26 mouse cellular contexts compared by ENCODE assay signal in genomic region chr17:56995046-56995445, GRCm38 (mm10). TPM values are rescaled to one million over a fixed set of nuclear protein-coding genes. Genes with fewer than 3 reads are reported as not detected.
DNase-seq lines count a peak whose midpoint lies in the region.
"Had no signal": no experiment of that assay in that cellular context is flagged by ENCODE, and none has a peak within 500 bp of the region (broad histone marks: within the 10 kb centered on the region; RNA-seq: fewer than 3 reads in every experiment).

No protein-coding gene starts in this region.

- DNase-seq in adrenal gland, adult 2 months = peak; percentile 65
- DNase-seq in adrenal gland, adult 18-20 months (ENCODE audit: low spot score in 2 of 2) = no peak
- DNase-seq in adrenal gland, postnatal 14 days = peak; percentile 57
- DNase-seq in adrenal gland, postnatal 4 days (ENCODE audit: low spot score in 2 of 2) = no peak
- DNase-seq in ovary, postnatal 36 days (ENCODE audit: low spot score) = peak; percentile 43
- no peak for DNase-seq in ovary, postnatal 10 days (ENCODE audit: low spot score)
- peak; percentile 63 to 64 for DNase-seq in adrenal gland, postnatal 36 days
- no peak for DNase-seq in embryo, embryonic 10.5 days (ENCODE audit: low spot score)
- DNase-seq: B cell, adult 2 months; cerebellum, adult 11 months; cerebellum, postnatal 14 days; cerebellum, postnatal 36 days; forebrain, postnatal 0 days had no signal

RNA-seq across cellular contexts. Expression of gene Alkbh7, which starts 2.1 kb away (rescaled TPM):
- total RNA-seq in adrenal gland, adult 2 months (2021) = 10 to 100 TPM; 58.3 to 81.0 TPM
- polyA plus RNA-seq in adrenal gland, adult 2 months (2012; rRNA removed) = 182 and 186 TPM in 2 replicates
- 10 to 100 TPM; 44.2 to 65.2 TPM for total RNA-seq in adrenal gland, adult 18-20 months (2021)
- total RNA-seq in adrenal gland, postnatal 14 days (2021) = 65.6 and 67.0 TPM in 2 replicates
- total RNA-seq in adrenal gland, postnatal 4 days (2021) = 10 to 100 TPM; 63.6 to 63.7 TPM
- 10 to 100 TPM; 50.3 to 83.8 TPM for total RNA-seq in adrenal gland, postnatal 36 days (2021)

RNA-seq across cellular contexts. Expression of gene Pspn, which starts 4.8 kb away (rescaled TPM):
- not detected for total RNA-seq in adrenal gland, adult 2 months (2021)
- polyA plus RNA-seq in adrenal gland, adult 2 months (2012; rRNA removed) = 1.9 TPM in 2 replicates
- total RNA-seq in adrenal gland, adult 18-20 months (2021) = 1 to 10 TPM in 1 of 2 experiments, not detected in 1; 1.3 TPM
- total RNA-seq in adrenal gland, postnatal 14 days (2021) = 1.1 TPM in 1 of 2 replicates, not detected in the other
- 1 to 10 TPM in 1 of 2 experiments, not detected in 1; 1.8 TPM for total RNA-seq in adrenal gland, postnatal 4 days (2021)
- 1 to 10 TPM in 1 of 2 experiments, under 1 TPM in 1; 0.76 to 2.7 TPM for total RNA-seq in adrenal gland, postnatal 36 days (2021)
- total RNA-seq: common myeloid progenitor, adult 5-6 weeks; forebrain, postnatal 0 days; G1E; gastrocnemius, adult 18-20 months had no signal
- polyA plus RNA-seq: CD4-positive, CD25-positive, alpha-beta regulatory T cell, adult 4 months; cerebellum, adult 2 months; embryonic facial prominence, embryonic 12.5 days; embryonic facial prominence, embryonic 14.5 days; forebrain, embryonic 13.5 days; forebrain, postnatal 0 days; G1E had no signal

RNA-seq across cellular contexts. Expression of gene Clpp, which starts 4.9 kb away (rescaled TPM):
- 100 to 1,000 TPM; 118 to 140 TPM for total RNA-seq in adrenal gland, adult 2 months (2021)
- 378 and 412 TPM in 2 replicates for polyA plus RNA-seq in adrenal gland, adult 2 months (2012; rRNA removed)
- total RNA-seq in adrenal gland, adult 18-20 months (2021) = 100 to 1,000 TPM; 111 to 124 TPM
- 106 and 107 TPM in 2 replicates for total RNA-seq in adrenal gland, postnatal 14 days (2021)
- total RNA-seq in adrenal gland, postnatal 4 days (2021) = 10 to 100 TPM; 79.6 to 82.7 TPM
- total RNA-seq in adrenal gland, postnatal 36 days (2021) = 100 to 1,000 TPM; 110 to 114 TPM

RNA-seq across cellular contexts. Expression of gene Acer1, which starts 13.1 kb away (rescaled TPM):
- under 1 TPM in 1 of 2 experiments, not detected in 1; 0.23 TPM for total RNA-seq in adrenal gland, adult 2 months (2021)
- 0.42 and 0.51 TPM in 2 replicates for polyA plus RNA-seq in adrenal gland, adult 2 months (2012; rRNA removed)
- under 1 TPM in 1 of 2 experiments, not detected in 1; 0.13 TPM for total RNA-seq in adrenal gland, adult 18-20 months (2021)
- not detected in 2 replicates for total RNA-seq in adrenal gland, postnatal 14 days (2021)
- total RNA-seq in adrenal gland, postnatal 4 days (2021) = under 1 TPM; 0.17 to 0.28 TPM
- under 1 TPM in 1 of 2 experiments, not detected in 1; 0.23 TPM for total RNA-seq in adrenal gland, postnatal 36 days (2021)
- total RNA-seq: CH12.LX; common myeloid progenitor, adult 5-6 weeks; forebrain, postnatal 0 days; G1E; gastrocnemius, adult 18-20 months had no signal
- polyA plus RNA-seq: brain, embryonic 14.5 days; cerebellum, adult 2 months; embryonic facial prominence, embryonic 10.5 days; embryonic facial prominence, embryonic 12.5 days; forebrain, embryonic 11.5 days; forebrain, embryonic 13.5 days; forebrain, embryonic 15.5 days; forebrain, postnatal 0 days; G1E had no signal

RNA-seq across cellular contexts. Expression of gene Gtf2f1, which starts 16.0 kb away (rescaled TPM):
- 10 to 100 TPM; 55.8 to 57.3 TPM for total RNA-seq in adrenal gland, adult 2 months (2021)
- polyA plus RNA-seq in adrenal gland, adult 2 months (2012; rRNA removed) = 23.8 and 28.5 TPM in 2 replicates
- 10 to 100 TPM; 56.4 to 72.1 TPM for total RNA-seq in adrenal gland, adult 18-20 months (2021)
- total RNA-seq in adrenal gland, postnatal 14 days (2021) = 53.7 and 63.7 TPM in 2 replicates
- total RNA-seq in adrenal gland, postnatal 4 days (2021) = 10 to 100 TPM; 55.7 to 58.6 TPM
- total RNA-seq in adrenal gland, postnatal 36 days (2021) = 10 to 100 TPM; 44.3 to 65.3 TPM

Comparison
In these comparisons a context has a peak if more than half of its experiments do, and no peak if none do; other contexts are left out.
1. DNase-seq: peak in adrenal gland, adult 2 months (single experiment), adrenal gland, postnatal 14 days (single experiment), ovary, postnatal 36 days (single experiment) and adrenal gland, postnatal 36 days (2 of 2); none in adrenal gland, adult 18-20 months (0 of 2), adrenal gland, postnatal 4 days (0 of 2), ovary, postnatal 10 days (single experiment) and embryo, embryonic 10.5 days (single experiment).